Mouse (Mus musculus) megakaryocyte-erythroid progenitor cell, adult 5-6 weeks (primary cell): ENCODE measurements around the gene Khk. TPM values are rescaled to one million over a fixed set of nuclear protein-coding genes. Genes with fewer than 3 reads are reported as not detected.
A peak's percentile ranks its signal among the peaks of the same experiment; 100 is the strongest.

Source experiments
- ATAC-seq: replicated peaks from 2 replicates; pipeline ENCODE4 v1.8.0; 2016; ENCODE audit warnings: mild to moderate bottlenecking, inconsistent platforms; ENCODE audit not compliant: severe bottlenecking, poor library complexity, low FRiP score, low TSS enrichment
- total RNA-seq, 2 experiments: library from RNA; stranded (forward) in 1 of 2; stranded (reverse) in 1 of 2; fragments of 200-1000, 215-1000 nt in 1 of 2; fragments of >200 nt in 1 of 2; fragmentation: Nextera tagmentation in 1 of 2; gene quantifications; 2 replicates each; pipeline ENCODE4 v1.2.3; 2014 to 2017

Khk gene
- total RNA-seq, 2 experiments from 2014 or later: 64.4 to 113 TPM

GRCm38 (mm10) chr5:30910481-30910880 is 10.8 kb upstream of the Khk start:
- no peak for ATAC-seq

- no peak for ATAC-seq
These were observed 9.1 kb upstream of the Khk start for GRCm38 (mm10) chr5:30912156-30912555.

DNA sequence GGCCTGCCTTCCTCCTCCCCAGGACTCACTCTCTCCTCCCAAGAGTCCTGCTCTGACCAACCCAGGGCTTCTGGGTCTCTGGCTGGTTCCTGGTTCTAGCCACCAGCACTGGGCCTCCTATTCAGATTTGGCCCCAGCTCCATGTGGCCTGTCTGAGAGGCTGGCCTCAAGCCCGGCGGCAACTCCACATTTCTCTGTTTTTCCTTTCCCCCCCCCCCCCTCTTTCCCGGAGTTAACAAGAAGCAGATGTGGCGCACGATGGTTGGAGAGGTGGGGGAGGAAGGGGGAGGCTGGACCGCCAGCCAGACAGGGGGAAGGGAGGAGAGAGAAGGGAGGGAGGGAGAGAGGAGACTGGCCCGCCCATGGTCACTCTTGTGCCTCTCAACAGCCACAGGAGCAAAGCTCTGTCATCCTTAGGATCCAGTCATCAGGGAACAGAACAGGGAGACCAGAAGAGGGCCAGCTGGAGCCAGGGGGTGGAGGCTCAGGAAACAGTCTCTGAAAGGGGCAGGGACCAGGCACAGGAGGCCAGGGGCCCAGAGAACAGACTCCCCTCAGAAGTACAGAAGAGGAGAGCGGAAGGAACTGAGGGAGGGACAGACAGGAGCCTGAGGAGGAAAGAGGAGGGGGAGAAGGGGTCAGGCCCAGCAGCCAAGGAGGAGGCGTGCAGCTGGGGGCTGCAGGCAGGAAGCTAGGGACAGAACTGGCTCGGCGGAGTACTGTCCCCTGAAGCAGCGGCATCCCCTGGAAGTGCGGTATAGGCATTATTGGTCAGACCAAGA is 8.0 kb upstream of the Khk start, which contains the start of gene Emilin1:
TSS of gene Emilin1 (plus strand) at position 343 of the 782 bp plus-strand sequence.
- peak; percentile 38 for ATAC-seq

- no peak for ATAC-seq
These were observed 7.1 kb upstream of the Khk start for GRCm38 (mm10) chr5:30914101-30914635.

GRCm38 (mm10) chr5:30914849-30915248 is 6.4 kb upstream of the Khk start:
- ATAC-seq: no peak

GRCm38 (mm10) chr5:30915456-30915855 is 5.8 kb upstream of the Khk start:
- ATAC-seq: 0 out of 2 replicates have a peak, but pooled peaks have one; percentile 16

DNA sequence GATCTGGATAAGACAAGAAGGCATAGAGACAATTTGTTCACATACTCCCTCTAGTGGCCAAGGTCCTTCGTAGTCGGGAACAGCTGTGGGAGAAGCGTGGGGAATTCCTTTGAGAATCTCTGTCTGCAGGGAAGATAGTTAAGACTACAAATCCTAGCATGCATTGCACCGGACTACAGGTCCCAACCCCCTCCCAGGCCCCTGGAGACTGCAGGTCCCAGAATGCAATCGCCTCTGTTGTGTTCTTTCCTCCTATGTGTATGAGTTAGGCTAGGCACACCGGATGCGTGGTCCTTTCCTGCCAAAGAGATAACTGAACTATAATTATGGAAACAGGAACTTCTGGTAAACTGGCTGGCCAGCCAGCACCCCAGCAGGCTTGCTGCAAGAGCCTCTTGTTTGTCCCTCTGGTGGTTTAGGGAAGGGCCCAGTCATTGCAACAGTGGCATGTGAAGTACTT is 5.2 kb upstream of the Khk start:
- ATAC-seq: peak; percentile 67

GRCm38 (mm10) chr5:30916841-30917240 is 4.4 kb upstream of the Khk start:
- no peak for ATAC-seq

GRCm38 (mm10) chr5:30917348-30917747 is 3.9 kb upstream of the Khk start:
- no peak for ATAC-seq

DNA sequence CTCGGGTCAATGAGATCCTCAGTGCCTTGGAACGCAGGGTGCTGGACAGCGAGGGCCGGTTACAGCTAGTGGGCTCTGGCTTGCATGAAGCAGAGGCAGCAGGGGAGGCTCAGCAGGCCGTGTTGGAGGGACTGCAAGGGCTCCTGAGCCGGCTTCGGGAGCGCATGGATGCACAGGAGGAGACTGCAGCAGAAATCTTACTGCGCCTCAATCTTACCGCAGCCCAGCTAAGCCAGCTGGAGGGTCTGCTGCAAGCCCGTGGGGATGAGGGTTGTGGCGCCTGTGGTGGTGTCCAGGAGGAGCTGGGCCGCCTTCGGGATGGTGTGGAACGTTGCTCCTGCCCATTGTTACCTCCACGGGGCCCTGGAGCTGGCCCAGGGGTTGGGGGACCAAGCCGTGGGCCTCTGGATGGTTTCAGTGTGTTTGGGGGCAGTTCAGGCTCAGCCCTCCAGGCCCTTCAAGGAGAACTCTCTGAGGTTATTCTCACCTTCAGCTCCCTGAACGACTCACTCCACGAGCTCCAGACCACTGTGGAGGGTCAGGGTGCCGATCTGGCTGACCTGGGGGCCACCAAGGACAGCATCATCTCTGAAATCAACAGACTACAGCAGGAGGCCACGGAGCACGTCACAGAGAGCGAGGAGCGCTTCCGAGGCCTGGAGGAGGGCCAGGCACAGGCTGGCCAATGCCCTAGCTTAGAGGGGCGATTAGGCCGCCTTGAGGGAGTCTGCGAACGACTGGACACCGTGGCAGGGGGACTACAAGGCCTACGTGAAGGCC is 3.1 kb upstream of the Khk start:
- no peak for ATAC-seq

GRCm38 (mm10) chr5:30918691-30919090 is 2.5 kb upstream of the Khk start:
- ATAC-seq: no peak

DNA sequence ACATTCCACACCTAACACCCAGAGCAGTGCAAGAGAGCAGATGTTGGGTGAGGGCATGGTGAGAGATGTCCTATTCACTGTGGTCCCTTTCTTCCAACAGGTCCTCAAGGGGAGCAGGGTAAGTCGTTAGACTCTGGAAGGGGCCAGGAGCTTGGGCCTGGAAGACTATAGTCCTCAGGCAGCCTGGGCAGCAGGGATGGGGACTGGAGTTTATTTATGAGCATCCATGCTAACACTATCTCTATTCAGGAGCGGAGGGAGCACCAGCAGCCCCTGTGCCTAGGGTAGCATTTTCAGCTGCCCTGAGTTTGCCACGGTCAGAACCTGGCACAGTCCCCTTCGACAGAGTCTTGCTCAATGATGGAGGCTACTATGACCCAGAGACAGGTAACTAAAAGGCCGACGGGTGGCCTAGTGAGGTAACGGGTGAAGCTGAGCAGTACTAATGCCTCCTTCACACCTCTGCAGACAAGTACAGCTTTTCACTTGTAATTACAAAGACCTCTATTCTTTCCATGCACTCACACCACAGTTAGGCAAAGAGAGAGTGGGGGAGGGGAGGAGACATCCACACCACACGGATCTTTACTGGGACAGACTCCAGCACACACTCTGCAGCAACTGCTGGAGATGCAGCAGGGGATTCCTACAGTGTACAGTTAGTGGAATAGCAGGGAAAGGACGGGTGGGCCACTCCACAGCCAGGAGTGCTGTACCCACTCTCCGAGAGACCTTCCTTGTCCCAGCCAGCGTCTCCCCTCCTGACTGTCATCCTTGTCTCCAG is 1.2 kb upstream of the Khk start:
- ATAC-seq: no peak

DNA sequence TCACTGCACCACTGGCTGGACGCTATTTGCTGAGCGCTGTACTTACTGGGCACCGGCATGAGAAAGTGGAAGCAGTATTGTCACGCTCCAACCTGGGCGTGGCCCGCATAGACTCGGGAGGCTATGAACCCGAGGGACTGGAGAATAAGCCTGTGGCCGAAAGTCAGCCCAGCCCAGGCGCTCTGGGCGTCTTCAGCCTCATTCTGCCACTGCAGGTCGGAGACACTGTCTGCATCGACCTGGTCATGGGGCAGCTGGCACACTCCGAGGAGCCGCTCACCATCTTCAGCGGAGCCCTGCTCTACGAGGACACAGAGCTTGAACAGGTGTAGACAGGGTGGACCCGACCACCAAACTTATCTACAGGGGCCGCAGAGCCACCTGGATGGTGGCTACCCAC is 610 bp upstream of the Khk start:
- ATAC-seq: no peak

GRCm38 (mm10) chr5:30922581-30923041 is 1.4 kb downstream of the Khk start:
- no peak for ATAC-seq

DNA sequence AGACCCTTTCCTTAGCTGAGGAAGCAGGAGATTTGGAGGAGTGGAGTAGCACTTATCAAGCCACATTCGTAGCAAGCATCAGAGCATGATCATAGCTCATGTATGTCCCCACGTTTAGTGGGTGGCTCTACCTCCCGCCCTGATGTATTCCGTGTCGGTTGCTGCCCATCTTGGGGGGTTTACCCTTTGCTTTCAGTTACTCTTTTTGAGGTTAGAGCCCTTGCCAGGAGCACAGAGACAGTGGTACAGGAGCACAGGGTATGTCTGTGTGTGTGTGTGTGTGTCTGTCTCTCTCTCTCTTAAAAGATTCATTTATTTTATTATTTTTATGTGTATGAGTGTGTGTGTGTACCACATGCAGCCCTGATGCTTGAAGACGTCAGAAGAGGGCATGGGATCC is 1.9 kb downstream of the Khk start:
- no peak for ATAC-seq

GRCm38 (mm10) chr5:30924614-30925013 is 3.4 kb downstream of the Khk start:
- no peak for ATAC-seq

DNA sequence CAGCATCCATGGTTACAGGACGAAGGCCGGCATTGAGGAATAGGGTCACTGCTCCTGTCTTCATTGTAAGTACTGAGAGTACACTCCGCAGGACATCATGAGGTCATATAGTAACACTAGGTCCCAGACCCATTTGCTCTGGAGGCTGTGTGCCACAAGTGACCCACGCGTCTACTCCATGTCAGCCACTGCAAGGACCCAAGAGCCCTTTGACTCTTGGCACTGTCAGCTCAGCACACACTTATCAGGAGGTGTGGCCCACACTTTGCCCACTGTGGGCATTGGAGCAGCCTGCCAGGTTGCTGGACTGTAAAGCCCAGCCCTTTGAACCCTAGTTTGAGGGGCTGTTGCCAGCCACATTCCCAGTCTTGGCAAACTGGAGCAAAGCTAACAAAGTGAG is 4.0 kb downstream of the Khk start:
- ATAC-seq: no peak

- no peak for ATAC-seq
These were observed 4.8 kb downstream of the Khk start for GRCm38 (mm10) chr5:30926073-30926472.

GRCm38 (mm10) chr5:30927945-30928529 is 6.8 kb downstream of the Khk start:
- no peak for ATAC-seq
